Mouse (Mus musculus) lung, embryonic 14.5 days (tissue): ENCODE measurements at regions not wholly inside any gene's neighbourhood (a gene's known extent, or its start where the extent isn't known, plus 50 kb on each side); places are given as distances from the start of the nearest gene placed in this dataset.

Experiments
- ATAC-seq: fragments of 200-750 bp; cut with Nextera tagmentation; 2 replicates; pipeline ENCODE4 v1.8.0; 2017; ENCODE audit warnings: mild to moderate bottlenecking, moderate TSS enrichment, moderate library complexity; ENCODE audit not compliant: insufficient read depth
- DNase-seq: peaks from one replicate; pipeline ENCODE4 v3.0.0-alpha.2; 2015
- H3K27ac ChIP-seq: fragments of 300-500 bp; sonication (generic); 2 replicates; pipeline ENCODE4 v1.5.1; 2014; ENCODE audit warnings: low read depth, mild to moderate bottlenecking, moderate library complexity
- H3K27me3 ChIP-seq: fragments of 300-500 bp; sonication (generic); 2 replicates; pipeline ENCODE4 v1.6.1; 2014; ENCODE audit warnings: low read length, control low read depth; ENCODE audit not compliant: insufficient read depth
- H3K36me3 ChIP-seq: fragments of 300-500 bp; sonication (generic); 2 replicates; pipeline ENCODE4 v1.6.1; 2014; ENCODE audit warnings: control low read depth; ENCODE audit not compliant: insufficient read depth
- H3K4me1 ChIP-seq: fragments of 300-500 bp; sonication (generic); 2 replicates; pipeline ENCODE4 v1.6.1; 2014; ENCODE audit warnings: antibody characterized with exemption, control low read depth; ENCODE audit not compliant: insufficient read depth
- H3K4me2 ChIP-seq: fragments of 300-500 bp; sonication (generic); 2 replicates; pipeline ENCODE4 v1.6.1; 2014; ENCODE audit warnings: mild to moderate bottlenecking
- H3K4me3 ChIP-seq: fragments of 300-500 bp; sonication (generic); 2 replicates; pipeline ENCODE4 v1.5.1; 2014; ENCODE audit warnings: low read depth, low read length
- H3K9ac ChIP-seq: fragments of 300-500 bp; sonication (generic); 2 replicates; pipeline ENCODE4 v1.6.1; 2014
- H3K9me3 ChIP-seq: fragments of 300-500 bp; sonication (generic); 2 replicates; pipeline ENCODE4 v1.6.1; 2016; ENCODE audit warnings: low read depth, low read length, control low read depth
- CTCF ChIP-seq: IDR thresholded peaks from 2 replicates; pipeline ENCODE4 v1.5.1; 2016; ENCODE audit warnings: antibody characterized with exemption, low read depth
- WGBS: fragments of 180-500 bp; shearing (Covaris S2); extraction: QIAGEN DNeasy Blood & Tissue Kit; methylation state at CpG from one replicate; pipeline ENCODE4 v1.1.7; 2014; 5-methylcytosine and 5-hydroxymethylcytosine counted together

- 87% methylated on average over 5 of the region's 5 CpGs for WGBS
- DNase-seq (no peak), ATAC-seq (no peak)
- Histone ChIP-seq H3K4me3 (no peak overlapping the region), H3K36me3 (no peaks in the 10 kb centered on the region), H3K27me3 (no peaks in the 10 kb centered on the region), H3K4me2 (no peak overlapping the region), H3K9ac (no peak overlapping the region), H3K4me1 (peaks cover 27% of the 10 kb centered on the region), H3K9me3 (peaks cover 4% of the 10 kb centered on the region; the same call in 1 of the 2 replicates), H3K27ac (0 out of 2 replicates have a peak overlapping the region, but pooled peaks have one; percentile 71)
- peak; percentile 43 for TF ChIP-seq CTCF
Measured at GRCm38 (mm10) chr12:79918983-79919382, 193.8 kb downstream of the Zfp36l1 start.

GRCm38 (mm10) chr12:79917634-79918289 is 195.1 kb downstream of the Zfp36l1 start:
- Histone ChIP-seq H3K4me3 (no peak overlapping the region), H3K36me3 (no peaks in the 10 kb centered on the region), H3K4me1 (peaks cover 27% of the 10 kb centered on the region), H3K27ac (peak overlapping the region; percentile 71), H3K27me3 (no peaks in the 10 kb centered on the region), H3K9me3 (peaks cover 4% of the 10 kb centered on the region; the same call in 1 of the 2 replicates), H3K9ac (no peak overlapping the region), H3K4me2 (no peak overlapping the region)
- ATAC-seq = peak; percentile 45; the same call in 1 of the 2 replicates
- 24% methylated on average over 10 of the region's 10 CpGs for WGBS
- TF ChIP-seq CTCF = no peak
- peak; percentile 83 for DNase-seq

- H3K27me3 ChIP-seq = no peaks in the 10 kb centered on the region
- WGBS = 64% methylated on average over 5 of the region's 5 CpGs
- H3K4me3 ChIP-seq = no peak overlapping the region
- peak overlapping the region; percentile 71 for H3K27ac ChIP-seq
- H3K4me1 ChIP-seq = peaks cover 27% of the 10 kb centered on the region
- H3K4me2 ChIP-seq = no peak overlapping the region
- H3K9ac ChIP-seq = no peak overlapping the region
- no peaks in the 10 kb centered on the region for H3K36me3 ChIP-seq
- DNase-seq = peak; percentile 35
- peaks cover 4% of the 10 kb centered on the region; the same call in 1 of the 2 replicates for H3K9me3 ChIP-seq
- no peak for TF ChIP-seq CTCF
- 0 out of 2 replicates have a peak, but pooled peaks have one; percentile 28 for ATAC-seq
Measured at GRCm38 (mm10) chr12:79916896-79917633, 195.7 kb downstream of the Zfp36l1 start.

- Histone ChIP-seq H3K9ac (no peak overlapping the region), H3K4me3 (no peak overlapping the region), H3K4me2 (no peak overlapping the region), H3K36me3 (no peaks in the 10 kb centered on the region), H3K27me3 (no peaks in the 10 kb centered on the region), H3K4me1 (peaks cover 24% of the 10 kb centered on the region), H3K9me3 (no peaks in the 10 kb centered on the region), H3K27ac (no peak overlapping the region; the same call in 1 of the 2 replicates)
- no peak for ATAC-seq
- no peak for DNase-seq
- no peak for TF ChIP-seq CTCF
- WGBS = 75% methylated on average over 6 of the region's 6 CpGs
Measured at GRCm38 (mm10) chr12:79913898-79914297, 198.9 kb downstream of the Zfp36l1 start.

- WGBS = 91% methylated on average over 10 of the region's 10 CpGs
Measured at GRCm38 (mm10) chr12:79912281-79913063, 200.3 kb downstream of the Zfp36l1 start.

GRCm38 (mm10) chr12:79910884-79911759 is 201.7 kb downstream of the Zfp36l1 start:
- Histone ChIP-seq H3K9ac (no peak overlapping the region), H3K4me3 (no peak overlapping the region), H3K9me3 (no peaks in the 10 kb centered on the region), H3K27me3 (no peaks in the 10 kb centered on the region), H3K36me3 (no peaks in the 10 kb centered on the region), H3K4me2 (no peak overlapping the region), H3K27ac (peak overlapping the region; percentile 24; the same call in 1 of the 2 replicates), H3K4me1 (peaks cover 17% of the 10 kb centered on the region)
- TF ChIP-seq CTCF = no peak
- DNase-seq (no peak), ATAC-seq (no peak)
- WGBS = 48% methylated on average over 15 of the region's 15 CpGs

More at GRCm38 (mm10) chr12:79912281-79913063, 200.3 kb downstream of the Zfp36l1 start:
- Histone ChIP-seq H3K4me3 (no peak overlapping the region), H3K4me2 (no peak overlapping the region), H3K27me3 (no peaks in the 10 kb centered on the region), H3K36me3 (no peaks in the 10 kb centered on the region), H3K9ac (no peak overlapping the region), H3K4me1 (peaks cover 16% of the 10 kb centered on the region), H3K27ac (no peak overlapping the region), H3K9me3 (no peaks in the 10 kb centered on the region)
- no peak for ATAC-seq
- DNase-seq = no peak
- TF ChIP-seq CTCF = no peak
